Mouse (Mus musculus) frontal cortex, adult (tissue): ENCODE measurements around the gene Olfm3.

Source experiments
- ATAC-seq: cut with Nextera tagmentation; 2 replicates; pipeline ENCODE4 v1.9.2; 2017; ENCODE audit warnings: mild to moderate bottlenecking, moderate library complexity, mixed read lengths; ENCODE audit not compliant: low TSS enrichment

Gene Olfm3

GRCm38 (mm10) chr3:115080428-115081181 lies 176.7 kb downstream of the Olfm3 start:
- peak; percentile 52 for ATAC-seq

- ATAC-seq: no peak
Measured at GRCm38 (mm10) chr3:115081371-115081770, 177.5 kb downstream of the Olfm3 start.

- ATAC-seq: no peak
Measured at GRCm38 (mm10) chr3:115082947-115083346, 179.1 kb downstream of the Olfm3 start.

GRCm38 (mm10) chr3:115088281-115088680 lies 184.4 kb downstream of the Olfm3 start:
- no peak for ATAC-seq

GRCm38 (mm10) chr3:115090670-115091069 lies 186.8 kb downstream of the Olfm3 start:
- no peak for ATAC-seq

- ATAC-seq: peak; percentile 69
Measured at GRCm38 (mm10) chr3:115095496-115095895, 191.6 kb downstream of the Olfm3 start.

GRCm38 (mm10) chr3:115099590-115099989 lies 195.7 kb downstream of the Olfm3 start:
- peak; percentile 88 for ATAC-seq

- ATAC-seq: no peak
Measured at GRCm38 (mm10) chr3:115104155-115104801, 200.4 kb downstream of the Olfm3 start.

- peak; percentile 67 for ATAC-seq
Measured at GRCm38 (mm10) chr3:115104802-115105493, 201.1 kb downstream of the Olfm3 start.

- no peak for ATAC-seq
Measured at GRCm38 (mm10) chr3:115145722-115146121, 241.8 kb downstream of the Olfm3 start.

GRCm38 (mm10) chr3:115146244-115146643 lies 242.4 kb downstream of the Olfm3 start:
- ATAC-seq: no peak

GRCm38 (mm10) chr3:115158903-115159473 lies 255.1 kb downstream of the Olfm3 start:
- ATAC-seq: peak; percentile 85

GRCm38 (mm10) chr3:115174625-115175024 lies 270.7 kb downstream of the Olfm3 start:
- ATAC-seq: no peak
